Mouse (Mus musculus) WW6 (cell line): ENCODE data around the gene Polr2e.
A peak's percentile ranks its signal among the peaks of the same experiment; 100 is the strongest.

Experiments used
- DNase-seq: peaks from one replicate; pipeline ENCODE4 v3.0.0-alpha.2; 2013; ENCODE audit warnings: low read depth, low spot score

Polr2e gene

GRCm38 (mm10) chr10:80039559-80039979 lies at the start of gene Polr2e:
Gene Polr2e (minus strand): TSS chr10:80039795.
- DNase-seq = peak; percentile 91

- DNase-seq = no peak
These were observed 49.6 kb upstream of the Polr2e start for GRCm38 (mm10) chr10:80089146-80089545.

GRCm38 (mm10) chr10:80087483-80087882 lies 47.9 kb upstream of the Polr2e start:
- no peak for DNase-seq

- DNase-seq = no peak
These were observed 47.3 kb upstream of the Polr2e start for GRCm38 (mm10) chr10:80086847-80087246.

GRCm38 (mm10) chr10:80084817-80085487 lies 45.4 kb upstream of the Polr2e start:
- DNase-seq = no peak

- no peak for DNase-seq
These were observed 41.5 kb upstream of the Polr2e start for GRCm38 (mm10) chr10:80081075-80081474.

GRCm38 (mm10) chr10:80080396-80081070 lies 40.9 kb upstream of the Polr2e start:
- no peak for DNase-seq

GRCm38 (mm10) chr10:80078366-80078765 lies 38.8 kb upstream of the Polr2e start:
- no peak for DNase-seq

- DNase-seq = no peak
These were observed 37.7 kb upstream of the Polr2e start for GRCm38 (mm10) chr10:80077312-80077711.

GRCm38 (mm10) chr10:80076386-80076785 lies 36.8 kb upstream of the Polr2e start:
- DNase-seq = no peak

- no peak for DNase-seq
These were observed 36.3 kb upstream of the Polr2e start for GRCm38 (mm10) chr10:80075924-80076323.

- no peak for DNase-seq
These were observed 35.4 kb upstream of the Polr2e start for GRCm38 (mm10) chr10:80074813-80075601.

GRCm38 (mm10) chr10:80072623-80073489 lies 33.3 kb upstream of the Polr2e start:
- no peak for DNase-seq

- DNase-seq = no peak
These were observed 31.9 kb upstream of the Polr2e start for GRCm38 (mm10) chr10:80071516-80071900.

GRCm38 (mm10) chr10:80070837-80071515 lies 31.4 kb upstream of the Polr2e start:
- DNase-seq = no peak

GRCm38 (mm10) chr10:80069948-80070450 lies 30.4 kb upstream of the Polr2e start:
- no peak for DNase-seq

- DNase-seq = no peak
These were observed 29.7 kb upstream of the Polr2e start for GRCm38 (mm10) chr10:80069251-80069650.

- no peak for DNase-seq
These were observed 24.5 kb upstream of the Polr2e start for GRCm38 (mm10) chr10:80063877-80064650.

- no peak for DNase-seq
These were observed 23.5 kb upstream of the Polr2e start for GRCm38 (mm10) chr10:80063104-80063503.
